Mouse (Mus musculus) hindbrain, embryonic 12.5 days (tissue): ENCODE results near the gene Gm20479. TPM values are rescaled to one million over a fixed set of nuclear protein-coding genes. Genes with fewer than 3 reads are reported as not detected.

Experiments used
- ATAC-seq: fragments of 200-750 bp; cut with Nextera tagmentation; 2 replicates; pipeline ENCODE4 v1.8.0; 2017; ENCODE audit warnings: moderate TSS enrichment; ENCODE audit not compliant: low FRiP score
- H3K27ac ChIP-seq: fragments of 300-500 bp; sonication (generic); 2 replicates; pipeline ENCODE4 v1.5.1; 2016; ENCODE audit warnings: mild to moderate bottlenecking
- H3K27me3 ChIP-seq: fragments of 300-500 bp; sonication (generic); 2 replicates; pipeline ENCODE4 v1.6.1; 2016; ENCODE audit warnings: mild to moderate bottlenecking
- H3K36me3 ChIP-seq: fragments of 300-500 bp; sonication (generic); 2 replicates; pipeline ENCODE4 v1.6.1; 2016; ENCODE audit warnings: mild to moderate bottlenecking
- H3K4me1 ChIP-seq: fragments of 300-500 bp; sonication (generic); 2 replicates; pipeline ENCODE4 v1.6.1; 2016
- H3K4me2 ChIP-seq: fragments of 300-500 bp; sonication (generic); replicated peaks from 2 replicates; pipeline ENCODE4 v1.6.1; 2016; ENCODE audit warnings: mild to moderate bottlenecking
- H3K4me3 ChIP-seq: fragments of 300-500 bp; sonication (generic); 2 replicates; pipeline ENCODE4 v1.5.1; 2016; ENCODE audit warnings: mild to moderate bottlenecking
- H3K9ac ChIP-seq: fragments of 300-500 bp; sonication (generic); 2 replicates; pipeline ENCODE4 v1.6.1; 2016; ENCODE audit warnings: mild to moderate bottlenecking, moderate library complexity
- H3K9me3 ChIP-seq: fragments of 300-500 bp; sonication (generic); replicated peaks from 2 replicates; pipeline ENCODE4 v1.6.1; 2016; ENCODE audit warnings: mild to moderate bottlenecking
- WGBS: fragments of 180-500 bp; shearing (Covaris S2); methylation state at CpG from one replicate; pipeline ENCODE4 v1.1.7; 2016; 5-methylcytosine and 5-hydroxymethylcytosine counted together
- polyA plus RNA-seq: library from polyadenylated mRNA; unstranded; fragments of >200 nt; fragmentation: Nextera tagmentation; extraction: Ambion mirVana; gene quantifications from 2 replicates; pipeline ENCODE4 v1.2.1, GENCODE M21; 2016

The Gm20479 gene
- polyA plus RNA-seq, 1 experiment from 2014 or later = 0.43 TPM

DNA sequence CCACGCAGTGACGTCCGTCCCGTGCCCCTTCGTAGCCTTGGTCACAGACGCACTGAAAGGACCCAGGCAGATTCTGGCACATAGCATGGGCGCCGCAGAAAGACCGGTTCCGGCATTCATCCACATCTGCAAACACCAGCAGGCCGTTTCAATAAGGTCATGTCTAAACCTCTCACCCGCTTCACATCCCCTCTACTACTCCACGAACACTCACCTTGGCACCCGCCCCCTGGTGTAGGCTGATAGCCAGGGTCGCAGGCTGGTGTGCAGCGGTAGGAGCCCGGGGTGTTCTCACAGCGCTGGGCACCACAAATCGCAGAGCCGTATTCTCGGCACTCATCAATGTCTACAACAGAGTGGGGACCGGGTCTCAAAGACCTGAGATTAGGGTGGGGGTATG, 37.8 kb downstream of the Gm20479 start:
- 0 out of 2 replicates have a peak, but pooled peaks cover 9% of the 10 kb centered on the region for H3K4me1 ChIP-seq
- H3K27ac ChIP-seq = no peak overlapping the region
- no peak overlapping the region for H3K9ac ChIP-seq
- no peak for ATAC-seq
- H3K4me3 ChIP-seq = no peak overlapping the region
- peaks cover 24% of the 10 kb centered on the region for H3K27me3 ChIP-seq
- 0 out of 2 replicates have a peak, but pooled peaks cover 2% of the 10 kb centered on the region for H3K9me3 ChIP-seq
- H3K36me3 ChIP-seq = no peaks in the 10 kb centered on the region
- H3K4me2 ChIP-seq = no peak overlapping the region
- 92% methylated on average over 22 of the region's 22 CpGs for WGBS

DNA sequence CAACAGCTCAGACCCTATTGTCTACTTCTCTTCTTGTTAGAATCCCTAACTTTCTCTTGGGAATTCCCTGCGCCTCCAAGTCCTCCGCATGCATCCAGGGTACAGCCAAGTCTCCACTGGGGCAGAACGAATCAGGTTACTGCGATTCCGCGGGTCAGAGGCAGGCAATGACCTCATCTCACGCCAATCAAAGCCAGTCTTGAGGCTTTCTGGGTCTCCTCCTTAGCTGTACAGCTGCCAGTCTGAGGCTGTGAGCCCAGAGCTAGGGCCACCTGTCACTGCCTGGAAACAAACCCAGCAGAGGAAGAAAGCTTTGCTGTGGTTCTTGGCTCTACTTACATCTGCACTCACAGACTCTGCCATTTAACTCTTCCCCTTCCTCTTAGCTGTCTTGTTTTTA, 41.3 kb downstream of the Gm20479 start:
- 0 out of 2 replicates have a peak, but pooled peaks have one; percentile 35 for ATAC-seq
- H3K27ac ChIP-seq = no peak overlapping the region
- WGBS = 24% methylated on average over 7 of the region's 7 CpGs

DNA sequence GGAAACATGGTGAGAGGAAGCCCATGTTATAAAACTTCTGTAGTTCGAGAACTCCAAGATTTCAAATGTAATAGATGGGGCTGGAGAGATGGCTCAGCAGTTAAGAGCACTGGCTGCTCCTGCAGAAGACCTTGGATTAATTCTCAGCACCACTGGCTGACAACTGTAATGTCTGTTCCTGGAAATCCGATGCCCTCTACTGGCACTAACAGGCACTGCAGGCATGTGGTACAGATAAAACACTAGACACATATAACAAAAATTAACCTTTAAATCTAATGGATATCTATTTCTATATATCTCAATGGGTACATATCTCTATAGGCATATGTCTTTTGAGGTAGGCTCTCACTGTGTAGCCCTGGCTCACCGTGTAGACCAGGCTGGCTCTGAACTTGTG, 42.8 kb downstream of the Gm20479 start:
- ATAC-seq = no peak
- Histone ChIP-seq H3K27me3 (peaks cover 19% of the 10 kb centered on the region), H3K36me3 (no peaks in the 10 kb centered on the region), H3K4me3 (no peak overlapping the region), H3K27ac (no peak overlapping the region), H3K9ac (no peak overlapping the region), H3K4me1 (peaks cover 14% of the 10 kb centered on the region), H3K4me2 (no peak overlapping the region), H3K9me3 (peaks cover 18% of the 10 kb centered on the region)
- WGBS = 93% methylated on average over 3 of the region's 3 CpGs

More for the DNA sequence above, 41.3 kb downstream of the Gm20479 start:
- Histone ChIP-seq H3K9me3 (peaks cover 18% of the 10 kb centered on the region), H3K27me3 (peaks cover 5% of the 10 kb centered on the region), H3K36me3 (no peaks in the 10 kb centered on the region), H3K4me1 (0 out of 2 replicates have a peak, but pooled peaks cover 7% of the 10 kb centered on the region), H3K4me3 (no peak overlapping the region), H3K9ac (no peak overlapping the region), H3K4me2 (no peak overlapping the region)

DNA sequence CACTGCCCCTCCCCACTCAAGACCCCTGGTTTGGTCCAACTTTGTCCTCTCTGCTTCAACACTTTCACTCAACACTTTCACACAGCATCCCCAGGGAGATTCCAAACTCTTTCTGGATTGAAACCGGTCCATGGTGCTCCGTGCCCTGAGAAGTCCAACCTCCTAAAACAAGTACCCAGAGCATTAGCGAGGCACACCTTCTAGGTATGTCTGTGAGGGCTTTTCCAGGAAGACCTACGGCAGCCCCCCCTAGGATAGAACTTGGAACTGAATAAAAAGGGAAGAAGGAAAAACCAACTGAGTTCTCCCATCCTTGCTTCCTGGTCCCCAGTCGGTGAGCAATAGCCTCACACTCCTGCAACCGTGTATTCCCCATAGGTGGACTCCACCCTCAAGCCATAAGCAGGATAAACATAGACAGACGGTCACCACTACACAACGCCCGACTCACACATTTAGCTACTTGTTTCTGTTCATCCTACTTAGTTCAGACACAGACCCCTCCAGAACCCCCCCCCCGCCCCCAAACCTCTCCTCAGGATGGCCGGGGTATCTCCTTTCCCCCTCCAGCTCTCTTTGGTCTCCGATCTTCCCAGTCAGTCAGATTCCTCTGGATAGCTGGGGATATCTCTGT, 45.5 kb downstream of the Gm20479 start:
- Histone ChIP-seq H3K9ac (no peak overlapping the region), H3K9me3 (peaks cover 15% of the 10 kb centered on the region), H3K27ac (no peak overlapping the region), H3K27me3 (peaks cover 23% of the 10 kb centered on the region), H3K36me3 (no peaks in the 10 kb centered on the region), H3K4me1 (peaks cover 21% of the 10 kb centered on the region), H3K4me2 (no peak overlapping the region), H3K4me3 (no peak overlapping the region)
- no peak for ATAC-seq
- 92% methylated on average over 12 of the region's 12 CpGs for WGBS

DNA sequence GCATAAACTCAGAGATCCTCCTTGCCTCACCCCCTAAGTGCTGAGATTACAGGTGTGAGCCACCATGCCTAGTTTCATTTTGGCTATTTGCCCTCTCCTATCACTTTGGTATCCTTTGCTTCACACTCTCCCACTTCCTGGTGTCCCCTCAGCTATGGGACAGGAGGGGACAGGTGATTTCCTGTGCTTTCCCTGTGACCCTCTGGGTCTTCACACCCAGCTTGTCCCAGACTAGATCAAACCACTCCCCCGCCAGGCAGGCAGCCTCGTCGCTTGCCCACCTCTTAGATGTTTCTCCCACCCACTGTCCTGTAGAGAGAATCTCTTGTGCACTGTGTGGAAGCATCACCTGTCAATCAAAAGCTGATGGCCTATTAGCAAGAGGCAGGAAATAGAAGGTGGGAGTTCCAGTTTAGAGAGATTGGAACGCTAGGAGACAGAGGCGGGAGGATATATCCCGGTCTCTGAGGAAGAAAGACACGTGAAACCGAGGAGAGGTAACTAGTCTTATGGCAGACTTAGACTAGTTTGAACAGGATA, 46.2 kb downstream of the Gm20479 start:
- Histone ChIP-seq H3K27me3 (peaks cover 25% of the 10 kb centered on the region), H3K27ac (no peak overlapping the region), H3K4me3 (no peak overlapping the region), H3K36me3 (no peaks in the 10 kb centered on the region), H3K4me2 (no peak overlapping the region), H3K9ac (no peak overlapping the region), H3K9me3 (peaks cover 15% of the 10 kb centered on the region), H3K4me1 (peaks cover 18% of the 10 kb centered on the region)
- 38% methylated on average over 8 of the region's 8 CpGs for WGBS
- ATAC-seq = no peak

DNA sequence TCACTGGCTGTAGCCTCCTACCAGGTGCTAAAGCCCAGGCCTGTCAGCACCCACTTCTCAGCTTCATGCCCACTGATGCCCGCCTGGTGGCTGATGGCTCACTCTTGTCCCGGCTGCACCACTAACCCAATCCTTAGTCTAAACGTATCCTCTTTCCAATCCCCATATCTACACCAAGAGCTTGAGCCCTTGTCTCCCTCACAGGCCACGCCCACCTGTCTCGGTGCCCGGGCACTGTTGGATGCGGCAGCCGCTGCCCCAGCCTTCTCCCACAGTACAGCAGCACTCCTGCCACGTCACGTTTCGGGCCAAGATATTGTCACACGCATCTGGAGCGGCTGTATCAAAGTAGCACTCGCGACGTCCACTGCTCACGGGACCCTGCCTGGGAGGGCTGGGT, 46.9 kb downstream of the Gm20479 start:
- Histone ChIP-seq H3K27me3 (peaks cover 28% of the 10 kb centered on the region), H3K4me3 (peak overlapping the region; percentile 30), H3K4me1 (peaks cover 14% of the 10 kb centered on the region), H3K36me3 (no peaks in the 10 kb centered on the region), H3K4me2 (peak overlapping the region; percentile 53), H3K27ac (no peak overlapping the region), H3K9ac (peak overlapping the region; percentile 50; the same call in 1 of the 2 replicates), H3K9me3 (peaks cover 15% of the 10 kb centered on the region)
- ATAC-seq = peak; percentile 33; the same call in 1 of the 2 replicates
- 7% methylated on average over 17 of the region's 17 CpGs for WGBS

DNA sequence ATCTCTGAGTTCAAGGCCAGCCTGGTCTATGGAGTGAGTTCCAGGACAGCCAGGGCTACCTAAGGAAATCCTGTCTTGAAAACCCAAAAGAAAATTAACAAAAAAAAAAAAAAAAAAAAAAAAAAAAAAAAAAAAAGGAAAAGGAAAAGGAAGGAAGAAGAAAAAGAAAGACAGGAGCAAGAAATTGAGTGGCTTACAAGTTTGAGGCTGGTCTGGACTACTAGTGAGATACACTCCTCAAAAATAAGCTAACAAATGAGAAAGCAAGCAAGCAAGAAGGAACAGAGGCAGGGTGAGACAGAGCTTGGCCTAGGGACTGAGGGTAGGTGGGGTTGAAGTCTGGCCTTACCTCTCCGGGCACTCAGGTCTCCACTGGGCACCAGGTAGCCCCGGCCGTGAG, 47.4 kb downstream of the Gm20479 start:
- peaks cover 28% of the 10 kb centered on the region for H3K27me3 ChIP-seq

DNA sequence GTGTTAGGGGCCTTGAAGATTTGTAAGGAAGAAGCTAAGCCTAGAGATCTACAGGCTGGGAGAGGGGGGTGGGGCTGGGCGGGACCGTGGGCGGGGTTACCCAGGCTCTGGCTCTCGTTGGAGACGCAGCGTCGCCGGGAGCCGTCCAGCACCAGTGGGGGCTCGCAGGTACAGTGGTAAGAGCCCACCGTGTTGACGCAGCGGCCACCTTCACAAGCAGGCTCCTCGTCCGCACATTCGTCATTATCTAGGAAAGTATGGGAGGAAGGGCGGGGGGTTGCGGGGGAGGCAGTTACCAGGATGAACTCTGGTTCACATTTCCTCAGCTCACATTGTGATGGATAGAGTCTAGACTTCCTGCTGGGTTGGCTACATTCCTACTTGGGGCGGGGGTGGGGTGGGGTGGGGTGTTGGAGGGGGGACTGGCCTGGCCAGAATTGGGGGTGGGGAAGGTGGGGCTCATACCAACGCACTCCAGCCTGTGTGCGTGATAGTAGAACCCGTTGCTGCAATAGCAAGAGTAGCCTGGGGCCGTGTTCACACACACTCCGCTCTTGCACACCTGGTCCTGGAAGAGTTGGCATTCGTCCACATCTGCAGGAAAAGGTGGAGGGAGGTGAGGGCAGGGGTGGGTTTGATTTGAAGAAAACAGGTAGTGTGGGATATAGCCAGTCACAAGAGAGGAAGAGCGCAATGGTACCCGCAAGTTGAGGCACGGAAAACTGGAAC, 48.2 kb downstream of the Gm20479 start:
- Histone ChIP-seq H3K36me3 (no peaks in the 10 kb centered on the region), H3K4me3 (peak overlapping the region; percentile 27), H3K9me3 (peaks cover 11% of the 10 kb centered on the region), H3K27me3 (peaks cover 28% of the 10 kb centered on the region), H3K4me2 (peak overlapping the region; percentile 55), H3K9ac (peak overlapping the region; percentile 25; the same call in 1 of the 2 replicates), H3K4me1 (peaks cover 14% of the 10 kb centered on the region), H3K27ac (no peak overlapping the region)
- ATAC-seq = no peak
- WGBS = 8% methylated on average over 28 of the region's 28 CpGs

More for the DNA sequence above, 47.4 kb downstream of the Gm20479 start:
- no peak for ATAC-seq
- Histone ChIP-seq H3K4me1 (peaks cover 14% of the 10 kb centered on the region), H3K4me2 (no peak overlapping the region), H3K27ac (no peak overlapping the region), H3K36me3 (no peaks in the 10 kb centered on the region), H3K9ac (no peak overlapping the region), H3K9me3 (peaks cover 15% of the 10 kb centered on the region), H3K4me3 (no peak overlapping the region)
- WGBS = 45% methylated on average over 3 of the region's 3 CpGs

DNA sequence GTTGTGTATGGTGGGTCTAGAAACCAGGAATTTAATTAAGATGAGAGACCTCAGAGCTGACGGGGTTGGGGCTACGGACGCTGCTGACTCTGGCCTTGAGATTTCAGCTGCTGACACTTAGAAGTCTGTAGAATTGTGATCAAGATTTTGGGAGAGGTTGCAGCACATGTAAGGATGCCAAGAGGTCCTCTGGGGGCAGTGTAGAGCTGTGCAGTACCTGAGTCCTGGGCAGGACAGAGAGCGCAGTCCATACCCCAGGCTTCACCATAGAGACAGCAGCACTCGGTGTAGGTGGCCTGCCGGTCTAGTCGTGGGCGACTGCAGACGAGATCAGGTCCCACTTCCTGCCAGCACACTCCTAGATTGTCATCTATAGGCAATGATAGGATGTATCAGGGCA, 49.7 kb downstream of the Gm20479 start:
- ATAC-seq = no peak
- Histone ChIP-seq H3K27ac (no peak overlapping the region), H3K4me3 (no peak overlapping the region), H3K9me3 (no peaks in the 10 kb centered on the region), H3K36me3 (no peaks in the 10 kb centered on the region), H3K27me3 (peaks cover 32% of the 10 kb centered on the region), H3K9ac (no peak overlapping the region), H3K4me2 (no peak overlapping the region), H3K4me1 (peaks cover 14% of the 10 kb centered on the region)
- WGBS = 60% methylated on average over 9 of the region's 9 CpGs

DNA sequence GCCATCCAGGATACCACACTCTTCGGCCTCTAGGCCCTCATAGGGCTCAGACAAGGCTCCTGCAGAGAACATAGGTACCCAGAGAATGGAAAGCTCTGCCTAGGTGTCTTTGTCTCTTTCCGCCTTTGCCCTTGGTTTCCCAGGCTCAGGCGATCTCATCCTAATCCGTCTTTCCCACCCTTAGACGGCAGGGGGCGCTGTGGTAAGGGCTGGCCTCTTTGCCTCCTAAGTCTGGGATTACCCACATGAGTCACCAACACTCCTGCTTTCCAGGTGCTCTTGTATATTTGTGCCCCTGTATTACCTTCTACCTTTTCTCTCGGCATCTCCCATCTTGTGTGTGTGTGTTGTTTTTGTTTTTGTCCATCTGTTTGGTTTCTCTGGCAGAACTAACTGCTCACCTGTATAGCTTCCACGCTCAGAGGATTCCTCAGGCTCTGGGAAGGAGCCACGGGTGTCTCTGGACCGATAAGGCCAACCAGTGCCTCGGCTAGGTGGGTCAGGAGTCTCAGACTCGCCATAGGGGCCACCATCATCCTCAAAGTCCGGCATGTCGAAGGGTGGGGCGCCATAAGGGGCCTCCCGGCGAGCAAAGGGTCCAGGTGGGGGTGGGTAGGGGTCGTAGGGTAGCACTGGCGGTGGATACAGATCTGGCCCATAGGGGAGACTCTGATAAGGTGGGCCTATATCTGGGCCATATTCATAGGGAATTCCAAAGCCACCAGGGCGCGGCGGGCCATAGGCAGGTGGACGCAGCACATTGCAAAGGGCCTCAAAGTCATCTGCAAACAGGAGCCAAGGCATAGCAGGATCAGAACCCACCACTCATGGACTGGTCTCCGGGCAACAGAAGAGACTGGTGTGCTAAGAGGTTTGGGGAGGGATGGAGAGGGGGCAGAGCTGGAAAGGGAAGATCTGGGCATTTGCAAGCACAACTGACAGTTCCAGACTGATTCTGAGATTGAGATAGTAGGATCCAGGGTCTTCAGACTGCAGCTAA, 50.8 kb downstream of the Gm20479 start:
- H3K4me1 ChIP-seq = peaks cover 14% of the 10 kb centered on the region
- no peak overlapping the region for H3K4me3 ChIP-seq
- no peak overlapping the region for H3K9ac ChIP-seq
- peaks cover 36% of the 10 kb centered on the region for H3K27me3 ChIP-seq
- 75% methylated on average over 24 of the region's 24 CpGs for WGBS
- no peaks in the 10 kb centered on the region for H3K9me3 ChIP-seq
- no peak overlapping the region for H3K27ac ChIP-seq
- H3K4me2 ChIP-seq = no peak overlapping the region
- no peaks in the 10 kb centered on the region for H3K36me3 ChIP-seq
- ATAC-seq = no peak

DNA sequence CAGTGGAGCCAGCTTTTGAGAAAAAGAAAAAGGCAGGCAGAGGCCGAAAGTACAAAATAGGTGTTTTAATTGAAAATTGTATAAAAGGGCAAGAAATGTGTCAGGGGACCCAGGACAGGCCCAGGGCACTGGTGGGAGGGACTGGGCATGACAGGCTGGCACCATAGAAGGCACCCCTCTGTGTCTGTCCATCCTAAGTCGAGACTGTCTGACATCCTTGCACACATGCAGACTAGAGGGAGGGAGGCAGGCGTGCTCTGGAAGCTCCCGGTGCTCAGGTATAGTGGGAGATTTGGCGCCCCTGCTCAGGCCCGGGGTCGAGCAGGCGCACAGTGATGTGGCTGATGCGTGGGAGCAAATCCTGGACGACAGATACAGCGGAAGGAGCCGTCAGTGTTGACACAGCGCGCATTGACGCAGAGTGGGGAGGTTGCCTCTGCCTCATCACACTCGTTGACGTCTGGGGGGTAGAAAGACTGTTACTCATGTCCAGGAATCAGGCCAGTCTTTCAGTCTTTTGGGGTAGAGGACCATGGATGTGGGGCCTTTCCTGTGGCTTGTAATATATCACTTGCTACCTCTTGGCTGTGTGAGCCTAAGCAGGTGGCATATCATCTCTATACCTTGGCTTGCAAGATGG, 52.0 kb downstream of the Gm20479 start:
- H3K27ac ChIP-seq = no peak overlapping the region
- 91% methylated on average over 17 of the region's 17 CpGs for WGBS
- ATAC-seq = no peak
- peaks cover 8% of the 10 kb centered on the region for H3K4me1 ChIP-seq
- H3K4me2 ChIP-seq = no peak overlapping the region
- H3K4me3 ChIP-seq = no peak overlapping the region
- no peak overlapping the region for H3K9ac ChIP-seq
- no peaks in the 10 kb centered on the region for H3K36me3 ChIP-seq
- peaks cover 23% of the 10 kb centered on the region for H3K27me3 ChIP-seq
- H3K9me3 ChIP-seq = no peaks in the 10 kb centered on the region
